In the genomic region with DNA sequence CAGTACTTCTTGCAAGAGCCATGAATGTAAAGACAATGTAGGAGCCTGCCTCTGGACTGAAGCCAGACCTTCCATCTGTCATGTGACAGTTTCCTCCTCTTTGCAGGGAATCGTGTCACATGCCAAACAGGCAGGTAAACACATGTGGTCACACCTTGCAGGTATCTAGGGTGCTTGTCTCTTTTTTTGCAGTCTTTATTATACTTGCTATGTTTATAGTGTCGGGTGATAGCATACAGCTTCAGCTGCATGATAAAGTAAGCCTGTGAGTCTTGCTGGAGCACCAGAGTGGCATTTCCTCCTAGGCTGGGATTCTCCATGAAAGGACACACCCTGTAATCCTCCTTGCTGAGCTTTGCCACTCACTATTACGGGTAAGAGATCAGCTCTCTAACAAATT, we compare ENCODE assay signal across 40 mouse cellular contexts. TPM values are rescaled to one million over a fixed set of nuclear protein-coding genes. Genes with fewer than 3 reads are reported as not detected.
"Had no signal": no experiment of that assay in that cellular context is flagged by ENCODE, and none has a peak within 500 bp of the region (broad histone marks: within the 10 kb centered on the region; RNA-seq: fewer than 3 reads in every experiment).

No protein-coding gene starts in this region.

- DNase-seq: heart, adult 18-20 months; heart, adult 2 months; heart, postnatal 14 days; heart, postnatal 36 days; heart, postnatal 4 days; kidney, adult 11 months; kidney, adult 18-20 months; kidney, adult 2 months; kidney, adult 8-10 months; kidney, adult 9 months; kidney, postnatal 10 days; kidney, postnatal 14 days; kidney, postnatal 25 days; kidney, postnatal 36 days; layer of hippocampus, adult 9-11 months; layer of hippocampus, postnatal 36 days had no signal

- H3K4me1 ChIP-seq: heart, embryonic 10.5 days; heart, embryonic 12.5 days; heart, embryonic 13.5 days; heart, embryonic 15.5 days; hindbrain, embryonic 10.5 days; hindbrain, embryonic 12.5 days; hindbrain, embryonic 13.5 days; hindbrain, embryonic 15.5 days had no signal

- ATAC-seq: hindbrain, embryonic 16.5 days; hindbrain, postnatal 0 days; inflammation-experienced regulatory T-cells, adult 6 months had no signal

- H3K27me3 ChIP-seq: heart, embryonic 12.5 days; heart, embryonic 13.5 days; heart, embryonic 15.5 days; hindbrain, embryonic 12.5 days; hindbrain, embryonic 13.5 days; hindbrain, embryonic 15.5 days; kidney, embryonic 15.5 days had no signal

- H3K9me3 ChIP-seq: heart, embryonic 10.5 days; heart, embryonic 12.5 days; heart, embryonic 13.5 days; heart, embryonic 15.5 days; hindbrain, embryonic 10.5 days; hindbrain, embryonic 12.5 days; hindbrain, embryonic 13.5 days; hindbrain, embryonic 15.5 days; kidney, embryonic 15.5 days had no signal

- H3K4me2 ChIP-seq: heart, embryonic 11.5 days; heart, embryonic 12.5 days; heart, embryonic 13.5 days; heart, embryonic 15.5 days; hindbrain, embryonic 12.5 days; hindbrain, embryonic 13.5 days; hindbrain, embryonic 14.5 days; hindbrain, embryonic 15.5 days; kidney, embryonic 15.5 days had no signal

- H3K27ac ChIP-seq: heart, adult 2 months; heart, embryonic 10.5 days; heart, embryonic 13.5 days; heart, embryonic 15.5 days; hindbrain, embryonic 10.5 days; hindbrain, embryonic 12.5 days; hindbrain, embryonic 13.5 days; hindbrain, embryonic 14.5 days; hindbrain, embryonic 15.5 days; hindbrain, postnatal 0 days; kidney, embryonic 15.5 days; kidney, postnatal 0 days; layer of hippocampus, adult 2 months; left cerebral cortex, adult 2 months had no signal

- H3K4me3 ChIP-seq: heart, adult 2 months; heart, embryonic 10.5 days; heart, embryonic 12.5 days; heart, embryonic 13.5 days; heart, embryonic 15.5 days; hindbrain, embryonic 10.5 days; hindbrain, embryonic 12.5 days; hindbrain, embryonic 13.5 days; hindbrain, embryonic 15.5 days; kidney, embryonic 15.5 days; layer of hippocampus, adult 2 months; left cerebral cortex, adult 2 months had no signal

- H3K36me3 ChIP-seq: heart, embryonic 15.5 days had no signal

- H3K9ac ChIP-seq: heart, embryonic 12.5 days; heart, embryonic 13.5 days; heart, embryonic 15.5 days; hindbrain, embryonic 12.5 days; hindbrain, embryonic 13.5 days; hindbrain, embryonic 14.5 days; hindbrain, embryonic 15.5 days; kidney, embryonic 15.5 days had no signal

RNA-seq across cellular contexts. Expression of a gene that starts 46.6 kb away (rescaled TPM):
- total RNA-seq: heart, adult 18-20 months; heart, adult 2 months; heart, adult 8-10 months; heart, postnatal 36 days; hematopoietic stem cell, adult 5-6 weeks had no signal
- polyA plus RNA-seq: heart, embryonic 10.5 days; heart, embryonic 11.5 days; heart, embryonic 12.5 days; heart, embryonic 13.5 days; heart, embryonic 14.5 days; heart, embryonic 15.5 days; heart, embryonic 16.5 days; heart, postnatal 0 days; inflammation-experienced regulatory T-cells, adult 6 months; intestine, embryonic 14.5 days; large intestine, adult 2 months had no signal
